Mouse (Mus musculus): ENCODE measurements around the gene Slc6a6. TPM values are rescaled to one million over a fixed set of nuclear protein-coding genes. Genes with fewer than 3 reads are reported as not detected.

Slc6a6 gene
- polyA plus RNA-seq, 1 experiment: 74.2 TPM

- 84% methylated on average over 3 of the region's 3 CpGs for WGBS
- DNase-seq (ENCODE audit: low read depth, low spot score): no peak
Measured at GRCm38 (mm10) chr6:91750976-91751375, 67.1 kb downstream of the Slc6a6 start.

- DNase-seq (ENCODE audit: low read depth, low spot score): no peak
- 70% methylated on average over 8 of the region's 8 CpGs for WGBS
Measured at GRCm38 (mm10) chr6:91752884-91753283, 69.0 kb downstream of the Slc6a6 start.

- DNase-seq (ENCODE audit: low read depth, low spot score): no peak
- 60% methylated on average over 6 of the region's 6 CpGs for WGBS
Measured at GRCm38 (mm10) chr6:91754098-91754497, 70.2 kb downstream of the Slc6a6 start.

GRCm38 (mm10) chr6:91754845-91755244 is 71.0 kb downstream of the Slc6a6 start:
- no peak for DNase-seq (ENCODE audit: low read depth, low spot score)
- WGBS: 80% methylated on average over 12 of the region's 12 CpGs

GRCm38 (mm10) chr6:91762051-91762742 is 78.3 kb downstream of the Slc6a6 start:
- no peak for DNase-seq (ENCODE audit: low read depth, low spot score)
- WGBS: 72% methylated on average over 9 of the region's 9 CpGs

- 61% methylated on average over 8 of the region's 8 CpGs for WGBS
- no peak for DNase-seq (ENCODE audit: low read depth, low spot score)
Measured at GRCm38 (mm10) chr6:91767550-91767949, 83.7 kb downstream of the Slc6a6 start.

GRCm38 (mm10) chr6:91773951-91774350 is 90.1 kb downstream of the Slc6a6 start:
- no peak for DNase-seq (ENCODE audit: low read depth, low spot score)
- 68% methylated on average over 5 of the region's 5 CpGs for WGBS

GRCm38 (mm10) chr6:91776543-91776942 is 92.7 kb downstream of the Slc6a6 start:
- DNase-seq (ENCODE audit: low read depth, low spot score): no peak

GRCm38 (mm10) chr6:91779206-91779605 is 95.4 kb downstream of the Slc6a6 start:
- 39% methylated on average over 9 of the region's 9 CpGs for WGBS
- DNase-seq (ENCODE audit: low read depth, low spot score): no peak

More at GRCm38 (mm10) chr6:91776543-91776942, 92.7 kb downstream of the Slc6a6 start:
- WGBS: 13% methylated on average over 9 of the region's 9 CpGs

GRCm38 (mm10) chr6:91785018-91785417 is 101.2 kb downstream of the Slc6a6 start:
- no peak for DNase-seq (ENCODE audit: low read depth, low spot score)
- WGBS: 58% methylated on average over 3 of the region's 3 CpGs

- DNase-seq (ENCODE audit: low read depth, low spot score): no peak
- WGBS: 72% methylated on average over 9 of the region's 9 CpGs
Measured at GRCm38 (mm10) chr6:91788311-91788798, 104.5 kb downstream of the Slc6a6 start.

GRCm38 (mm10) chr6:91795640-91796039 is 111.8 kb downstream of the Slc6a6 start:
- no peak for DNase-seq (ENCODE audit: low read depth, low spot score)
- 28% methylated on average over 3 of the region's 3 CpGs for WGBS

GRCm38 (mm10) chr6:91796064-91796463 is 112.2 kb downstream of the Slc6a6 start:
- 32% methylated on average over 9 of the region's 9 CpGs for WGBS
- DNase-seq (ENCODE audit: low read depth, low spot score): no peak

- WGBS: 86% methylated on average over 4 of the region's 4 CpGs
Measured at GRCm38 (mm10) chr6:91796736-91797135, 112.9 kb downstream of the Slc6a6 start.

GRCm38 (mm10) chr6:91798496-91798895 is 114.6 kb downstream of the Slc6a6 start:
- DNase-seq (ENCODE audit: low read depth, low spot score): no peak
- WGBS: 65% methylated on average over 12 of the region's 12 CpGs

More at GRCm38 (mm10) chr6:91796736-91797135, 112.9 kb downstream of the Slc6a6 start:
- DNase-seq (ENCODE audit: low read depth, low spot score): no peak

- DNase-seq (ENCODE audit: low read depth, low spot score): no peak
- WGBS: 43% methylated on average over 7 of the region's 7 CpGs
Measured at GRCm38 (mm10) chr6:91804177-91804576, 120.3 kb downstream of the Slc6a6 start.

GRCm38 (mm10) chr6:91807169-91807568 is 123.3 kb downstream of the Slc6a6 start:
- WGBS: 3% methylated on average over 23 of the region's 23 CpGs

GRCm38 (mm10) chr6:91808022-91808421 is 124.2 kb downstream of the Slc6a6 start:
- DNase-seq (ENCODE audit: low read depth, low spot score): no peak
- WGBS: 39% methylated on average over 6 of the region's 6 CpGs

More at GRCm38 (mm10) chr6:91807169-91807568, 123.3 kb downstream of the Slc6a6 start:
- no peak for DNase-seq (ENCODE audit: low read depth, low spot score)
